Mouse (Mus musculus): ENCODE results near the gene Gnai2.
"Not testable (repeated sequence)": the region's sequence is repeated elsewhere in the genome, so short reads cannot be mapped to it uniquely, and the experiment has no call there.

Gene Gnai2

DNA sequence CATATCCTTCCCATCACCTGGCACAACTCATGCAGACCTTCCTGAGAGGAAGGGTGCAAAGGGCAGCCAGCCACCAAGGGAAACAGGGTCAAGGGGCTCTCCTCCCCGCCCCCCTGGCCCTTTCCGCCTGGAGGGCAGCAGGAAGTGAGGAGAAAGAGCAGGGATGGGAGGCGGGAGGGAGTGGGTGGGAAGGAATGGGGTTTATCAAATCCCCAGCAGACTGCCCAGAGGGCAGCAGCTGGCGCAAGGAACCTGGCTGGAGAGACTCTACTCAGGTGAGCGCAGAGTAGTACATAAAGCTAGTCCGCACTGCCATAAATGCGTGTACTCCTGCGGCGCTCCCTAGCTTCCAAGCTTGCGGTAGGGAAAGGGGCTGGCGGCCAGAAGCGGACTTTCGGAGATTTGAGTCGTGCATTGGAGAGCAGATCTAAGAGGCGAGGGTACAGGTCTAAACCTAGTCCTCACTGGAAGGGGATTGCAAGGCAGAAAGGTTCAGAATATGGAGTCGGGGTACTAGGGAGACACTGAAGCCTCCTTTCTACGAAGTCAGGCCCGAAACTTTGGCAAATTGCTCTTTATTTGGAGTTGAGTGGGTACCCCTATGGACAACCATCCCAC lies 67.4 kb downstream of the Gnai2 start, which contains the start of gene Hyal2:
TSS of gene Hyal2 (plus strand) at position 244 of the 618 bp plus-strand sequence.
- no peak for DNase-seq

DNA sequence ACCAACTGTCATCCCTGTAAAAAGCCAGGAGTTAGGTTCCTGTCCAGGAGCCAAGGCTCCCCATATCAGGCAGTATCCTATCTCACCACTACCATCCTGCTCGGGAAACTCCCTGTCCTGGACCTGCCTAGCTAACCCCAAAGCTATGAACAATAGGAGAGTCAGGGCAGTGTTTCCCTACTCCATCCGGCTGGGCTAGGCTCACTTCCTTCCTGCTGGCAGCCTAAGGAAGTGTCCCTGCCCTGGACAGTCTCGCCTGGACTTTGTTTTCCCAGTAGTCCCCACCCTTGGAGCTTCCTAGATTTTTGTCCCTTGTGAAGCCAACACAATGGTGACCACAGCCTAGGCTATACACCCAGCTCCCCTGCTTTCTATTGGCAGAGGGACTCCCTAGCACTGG lies 68.3 kb downstream of the Gnai2 start:
- no peak for DNase-seq

DNA sequence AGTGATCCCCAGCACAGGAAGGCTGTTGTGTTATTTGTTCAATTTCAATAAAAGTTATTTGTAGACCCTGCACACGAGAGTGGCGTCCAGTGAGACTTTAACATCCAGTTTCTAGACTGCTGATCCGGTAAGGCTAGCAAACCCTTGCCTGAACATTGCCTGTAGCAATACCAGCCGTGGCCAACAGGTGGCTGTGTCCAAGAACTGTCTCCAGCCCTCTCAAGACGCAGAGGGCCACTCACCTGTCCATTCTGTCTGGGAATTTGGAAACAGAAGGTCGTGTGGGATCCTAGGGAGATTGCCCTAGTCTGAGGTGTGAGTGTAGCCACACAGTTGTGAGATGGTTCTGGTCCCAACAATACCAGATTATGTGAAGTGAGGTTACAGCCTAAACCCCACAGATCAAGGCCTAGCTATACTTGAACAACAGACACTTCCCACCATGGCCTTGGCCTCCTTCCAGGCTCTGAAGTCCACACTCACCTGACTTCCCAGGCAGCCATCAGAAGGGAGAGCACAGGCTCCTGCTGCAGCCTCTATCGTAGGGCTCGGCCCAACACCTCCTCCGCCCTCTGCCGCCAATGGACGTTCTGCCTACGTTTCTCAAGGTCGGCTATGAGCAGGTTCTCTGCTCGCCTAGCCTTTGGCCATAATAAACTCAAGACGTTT lies 69.0 kb downstream of the Gnai2 start:
- DNase-seq = no peak

DNA sequence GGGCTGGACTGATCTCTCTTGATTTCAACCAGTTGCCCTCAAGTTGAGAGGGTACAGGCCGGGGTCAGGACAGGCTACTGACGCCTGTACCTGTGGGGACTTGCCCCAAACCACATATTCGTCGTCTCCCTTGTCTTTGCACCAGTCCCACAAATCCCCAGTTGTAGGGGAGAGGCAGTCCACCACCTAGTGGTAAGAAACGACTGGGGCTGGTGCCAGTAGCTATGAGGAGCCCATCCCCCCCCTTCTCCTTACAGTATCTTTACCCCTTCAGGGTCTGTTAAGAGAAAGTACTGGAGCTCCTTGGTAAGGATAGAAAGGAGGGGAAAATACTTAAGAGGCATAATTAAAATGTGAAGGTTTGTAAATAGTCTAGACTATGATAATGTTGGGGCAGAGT lies 69.6 kb downstream of the Gnai2 start:
- DNase-seq = not testable (repeated sequence)
